Mouse (Mus musculus): ENCODE data around the gene Gm28635.

Gm28635 gene

GRCm38 (mm10) chr2:84677968-84678880 is at the start of gene Gm28635, which contains the start of gene Med19:
Gene Gm28635, minus strand, starts transcription at chr2:84678041.
Gene Med19, plus strand, starts transcription at chr2:84678402.
- peak; percentile 96 for DNase-seq (ENCODE audit: low spot score)

GRCm38 (mm10) chr2:84727172-84727858 is 49.5 kb upstream of the Gm28635 start, which contains the start of gene Clp1:
Gene Clp1, minus strand, starts transcription at chr2:84727350.
- DNase-seq (ENCODE audit: low spot score), result peak; percentile 96

- DNase-seq (ENCODE audit: low spot score), result no peak
Measured at GRCm38 (mm10) chr2:84726716-84727115, 48.9 kb upstream of the Gm28635 start.

- DNase-seq (ENCODE audit: low spot score), result no peak
Measured at GRCm38 (mm10) chr2:84725770-84726169, 47.9 kb upstream of the Gm28635 start.

GRCm38 (mm10) chr2:84723856-84724255 is 46.0 kb upstream of the Gm28635 start:
- no peak for DNase-seq (ENCODE audit: low spot score)

- no peak for DNase-seq (ENCODE audit: low spot score)
Measured at GRCm38 (mm10) chr2:84721182-84721581, 43.3 kb upstream of the Gm28635 start.

GRCm38 (mm10) chr2:84720718-84721117 is 42.9 kb upstream of the Gm28635 start:
- no peak for DNase-seq (ENCODE audit: low spot score)

- no peak for DNase-seq (ENCODE audit: low spot score)
Measured at GRCm38 (mm10) chr2:84717357-84717756, 39.5 kb upstream of the Gm28635 start.

- DNase-seq (ENCODE audit: low spot score), result no peak
Measured at GRCm38 (mm10) chr2:84716423-84717355, 38.8 kb upstream of the Gm28635 start.

- DNase-seq (ENCODE audit: low spot score), result peak; percentile 96
Measured at GRCm38 (mm10) chr2:84715562-84716361, 37.9 kb upstream of the Gm28635 start.

GRCm38 (mm10) chr2:84714811-84715561 is 37.1 kb upstream of the Gm28635 start, which contains the start of gene Zdhhc5:
Gene Zdhhc5, minus strand, starts transcription at chr2:84715180.
- peak; percentile 98 for DNase-seq (ENCODE audit: low spot score)

- DNase-seq (ENCODE audit: low spot score), result no peak
Measured at GRCm38 (mm10) chr2:84714422-84714810, 36.6 kb upstream of the Gm28635 start.

GRCm38 (mm10) chr2:84711898-84712297 is 34.1 kb upstream of the Gm28635 start:
- no peak for DNase-seq (ENCODE audit: low spot score)

GRCm38 (mm10) chr2:84707523-84707922 is 29.7 kb upstream of the Gm28635 start:
- no peak for DNase-seq (ENCODE audit: low spot score)

- DNase-seq (ENCODE audit: low spot score), result no peak
Measured at GRCm38 (mm10) chr2:84705295-84705694, 27.5 kb upstream of the Gm28635 start.

- DNase-seq (ENCODE audit: low spot score), result no peak
Measured at GRCm38 (mm10) chr2:84704329-84704728, 26.5 kb upstream of the Gm28635 start.

GRCm38 (mm10) chr2:84703497-84703896 is 25.7 kb upstream of the Gm28635 start:
- DNase-seq (ENCODE audit: low spot score), result no peak

- DNase-seq (ENCODE audit: low spot score), result no peak
Measured at GRCm38 (mm10) chr2:84695007-84695695, 17.3 kb upstream of the Gm28635 start.

- DNase-seq (ENCODE audit: low spot score), result no peak
Measured at GRCm38 (mm10) chr2:84690050-84690449, 12.2 kb upstream of the Gm28635 start.
